Mouse (Mus musculus): Measurements from ENCODE around the gene Sun1. TPM values are rescaled to one million over a fixed set of nuclear protein-coding genes. Genes with fewer than 3 reads are reported as not detected.

Gene Sun1
- polyA plus RNA-seq, 1 experiment from 2014 or later, result 44.1 TPM

DNA sequence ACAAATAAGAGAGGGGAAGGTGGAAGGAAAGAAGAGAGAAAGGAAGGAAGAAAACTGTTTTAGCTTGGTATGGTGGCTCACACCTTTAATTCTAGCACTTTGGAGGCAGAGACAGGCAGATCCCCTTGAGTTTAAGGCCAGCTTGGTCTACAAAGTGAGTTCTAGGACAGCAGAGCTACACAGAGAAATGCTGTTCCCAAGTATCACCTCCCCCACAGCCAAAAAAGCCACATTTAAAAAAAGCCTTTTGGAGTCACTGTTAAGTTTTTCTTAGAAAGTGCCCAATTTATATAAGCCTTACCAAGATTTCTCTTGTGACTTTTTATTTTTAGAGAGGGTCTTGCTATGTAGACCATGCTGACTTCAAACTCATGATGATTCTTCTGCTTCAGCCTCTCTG, 13.9 kb downstream of the Sun1 start:
- H3K36me3 ChIP-seq, result peaks cover 63% of the 10 kb centered on the region
- no peak overlapping the region for H3K27ac ChIP-seq
- DNase-seq (ENCODE audit: low spot score), result no peak
- no peaks in the 10 kb centered on the region for H3K9me3 ChIP-seq
- no peaks in the 10 kb centered on the region for H3K4me1 ChIP-seq (replicated peaks)
- no peaks in the 10 kb centered on the region for H3K27me3 ChIP-seq (ENCODE audit: insufficient read depth, poor library complexity, severe bottlenecking)
- H3K4me3 ChIP-seq, result no peak overlapping the region

DNA sequence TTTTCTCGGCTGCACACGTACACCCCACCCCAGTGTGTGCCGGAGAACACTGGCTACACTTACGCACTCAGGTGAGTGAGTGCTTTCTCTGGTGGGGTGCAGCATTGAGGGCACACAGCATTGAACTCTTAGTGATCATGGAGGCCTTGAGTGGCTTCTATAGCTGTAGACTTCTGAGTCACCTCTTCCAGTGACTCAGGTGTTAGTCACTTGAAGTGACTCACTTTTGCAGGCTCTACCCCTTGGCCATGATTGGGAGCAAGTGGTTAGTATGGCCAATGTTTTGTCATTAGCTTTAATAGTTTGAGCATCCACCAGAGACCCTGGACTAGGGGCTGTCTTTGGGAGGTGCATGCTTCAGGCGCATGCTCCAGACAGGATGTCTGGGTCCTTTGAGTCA, 14.7 kb downstream of the Sun1 start:
- no peak for DNase-seq (ENCODE audit: low spot score)

DNA sequence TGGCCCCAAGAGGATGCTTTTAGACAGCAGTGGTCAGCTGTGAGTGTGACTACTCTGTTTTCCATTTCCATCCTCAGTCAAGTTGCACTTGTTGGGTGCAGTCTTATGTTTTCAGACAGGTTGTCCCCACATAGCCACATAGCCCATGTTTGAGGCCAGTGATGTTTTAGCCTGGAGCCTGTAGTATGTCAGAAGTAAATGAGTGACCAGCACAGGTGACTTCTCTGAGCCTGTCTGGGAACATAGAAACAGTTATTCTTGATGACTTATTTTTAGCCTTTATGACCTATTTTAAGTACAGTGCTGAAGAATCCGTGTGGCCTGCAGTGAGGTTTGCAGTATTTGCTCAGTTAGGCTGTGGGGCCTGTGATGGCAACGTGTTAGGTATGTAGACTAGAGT, 15.7 kb downstream of the Sun1 start:
- H3K27ac ChIP-seq, result no peak overlapping the region
- peaks cover 62% of the 10 kb centered on the region for H3K36me3 ChIP-seq
- no peaks in the 10 kb centered on the region for H3K27me3 ChIP-seq (ENCODE audit: insufficient read depth, poor library complexity, severe bottlenecking)
- DNase-seq (ENCODE audit: low spot score), result no peak
- H3K4me1 ChIP-seq (replicated peaks), result no peaks in the 10 kb centered on the region
- no peaks in the 10 kb centered on the region for H3K9me3 ChIP-seq
- 95% methylated on average over 2 of the region's 2 CpGs for WGBS
- H3K4me3 ChIP-seq, result no peak overlapping the region

More for the DNA sequence above, 14.7 kb downstream of the Sun1 start:
- Histone ChIP-seq H3K27ac (no peak overlapping the region), H3K9me3 (no peaks in the 10 kb centered on the region), H3K36me3 (peaks cover 62% of the 10 kb centered on the region), H3K4me1 (replicated peaks) (no peaks in the 10 kb centered on the region), H3K27me3 (ENCODE audit: insufficient read depth, poor library complexity, severe bottlenecking) (no peaks in the 10 kb centered on the region), H3K4me3 (no peak overlapping the region)
- 96% methylated on average over 5 of the region's 5 CpGs for WGBS

DNA sequence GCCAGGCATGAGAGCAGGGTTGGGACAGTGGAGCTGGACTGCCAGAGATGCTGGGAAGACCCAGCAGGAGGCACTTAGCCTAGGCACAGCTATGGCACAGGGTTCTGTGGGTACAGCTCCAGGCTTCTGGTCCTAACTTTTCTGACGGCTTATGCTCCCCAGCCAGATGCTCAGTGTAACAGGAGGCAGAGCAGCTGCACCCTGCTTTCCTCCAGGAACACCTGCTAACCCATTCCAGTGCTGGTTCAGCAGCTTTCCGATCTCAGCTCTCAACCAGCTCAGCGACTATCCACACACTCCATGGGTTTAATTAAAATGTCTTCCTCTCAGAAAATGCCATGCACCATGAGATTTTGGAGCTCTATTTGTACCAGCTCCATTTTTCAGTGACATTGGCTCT, 16.3 kb downstream of the Sun1 start:
- no peak overlapping the region for H3K4me3 ChIP-seq
- 82% methylated on average over 3 of the region's 3 CpGs for WGBS
- peaks cover 64% of the 10 kb centered on the region for H3K36me3 ChIP-seq
- H3K27ac ChIP-seq, result no peak overlapping the region
- H3K9me3 ChIP-seq, result no peaks in the 10 kb centered on the region
- no peak for DNase-seq (ENCODE audit: low spot score)
- no peaks in the 10 kb centered on the region for H3K4me1 ChIP-seq (replicated peaks)
- no peaks in the 10 kb centered on the region for H3K27me3 ChIP-seq (ENCODE audit: insufficient read depth, poor library complexity, severe bottlenecking)

DNA sequence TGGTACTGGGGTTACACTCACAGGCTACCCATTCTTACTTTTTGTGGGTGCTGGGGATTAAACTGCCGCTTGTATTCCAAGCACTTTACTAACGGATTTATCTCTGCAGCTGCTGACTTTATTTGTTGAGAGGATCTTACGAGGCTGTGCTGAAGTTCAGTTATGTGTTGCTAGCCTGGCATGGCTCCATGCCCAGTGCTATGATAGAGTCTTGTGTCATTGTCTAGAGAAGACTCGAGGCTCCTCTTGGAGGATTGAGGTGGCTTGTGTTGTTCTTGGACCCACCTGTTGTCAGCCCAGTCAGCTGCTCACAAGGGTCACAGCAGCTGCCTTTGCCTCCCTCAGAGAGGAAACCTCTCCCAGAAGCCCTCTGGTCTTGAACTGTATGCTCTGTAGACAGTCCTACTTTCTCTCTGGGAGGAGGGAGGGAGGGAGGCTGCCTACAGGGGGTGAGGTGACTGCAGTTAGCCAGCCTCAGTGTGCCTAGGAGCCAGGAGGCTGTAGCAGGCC, 19.6 kb downstream of the Sun1 start:
- peaks cover 82% of the 10 kb centered on the region for H3K36me3 ChIP-seq
- no peak overlapping the region for H3K4me3 ChIP-seq
- H3K9me3 ChIP-seq, result no peaks in the 10 kb centered on the region
- no peak overlapping the region for H3K27ac ChIP-seq
- no peak for DNase-seq (ENCODE audit: low spot score)
- 90% methylated on average over 4 of the region's 4 CpGs for whole genome bisulfite sequencing
- no peaks in the 10 kb centered on the region for H3K4me1 ChIP-seq (replicated peaks)
- H3K27me3 ChIP-seq (ENCODE audit: insufficient read depth, poor library complexity, severe bottlenecking), result no peaks in the 10 kb centered on the region

DNA sequence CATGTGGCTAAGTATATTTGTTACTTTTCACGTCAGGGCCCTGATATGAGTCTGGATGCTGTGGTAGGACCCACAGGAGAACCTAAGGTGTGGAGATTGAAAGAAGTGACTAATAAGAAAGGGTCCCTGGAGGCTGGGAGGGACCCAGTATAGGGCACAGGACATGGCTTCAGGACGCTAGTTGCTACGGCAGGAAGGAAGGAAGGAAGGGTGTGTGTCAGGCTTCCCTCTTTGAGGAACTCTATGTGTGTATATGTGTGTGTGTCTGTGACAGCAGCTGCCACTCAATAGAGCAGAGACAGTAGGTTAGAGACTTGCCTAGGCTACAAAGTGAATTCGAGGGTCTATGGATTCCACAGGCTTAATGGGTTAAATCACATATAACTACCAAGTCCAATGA, 20.2 kb downstream of the Sun1 start:
- DNase-seq (ENCODE audit: low spot score), result no peak
- H3K4me1 ChIP-seq (replicated peaks), result no peaks in the 10 kb centered on the region
- H3K9me3 ChIP-seq, result no peaks in the 10 kb centered on the region
- no peak overlapping the region for H3K4me3 ChIP-seq
- no peaks in the 10 kb centered on the region for H3K27me3 ChIP-seq (ENCODE audit: insufficient read depth, poor library complexity, severe bottlenecking)
- no peak overlapping the region for H3K27ac ChIP-seq
- 84% methylated on average over 4 of the region's 4 CpGs for WGBS
- H3K36me3 ChIP-seq, result peaks cover 82% of the 10 kb centered on the region

DNA sequence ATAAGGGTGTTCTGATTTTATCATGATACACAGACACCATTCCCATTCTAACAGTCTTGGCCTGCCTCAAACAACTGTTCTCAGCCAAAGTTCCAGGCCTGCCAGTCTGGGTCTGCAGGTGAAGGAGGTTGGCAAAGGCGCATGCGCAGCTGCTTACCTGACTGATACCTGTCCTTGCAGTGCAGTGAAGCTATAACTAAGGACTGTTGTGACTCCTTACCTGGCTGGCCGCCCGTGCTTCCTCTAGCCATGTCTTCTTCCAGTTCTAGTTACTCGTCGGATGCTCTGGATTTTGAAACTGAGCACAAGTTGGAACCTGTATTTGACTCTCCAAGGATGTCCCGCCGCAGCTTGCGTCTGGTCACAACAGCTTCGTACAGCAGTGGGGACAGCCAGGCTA, 22.9 kb downstream of the Sun1 start:
- no peaks in the 10 kb centered on the region for H3K4me1 ChIP-seq (replicated peaks)
- DNase-seq (ENCODE audit: low spot score), result no peak
- H3K9me3 ChIP-seq, result no peaks in the 10 kb centered on the region
- peaks cover 90% of the 10 kb centered on the region for H3K36me3 ChIP-seq
- no peaks in the 10 kb centered on the region for H3K27me3 ChIP-seq (ENCODE audit: insufficient read depth, poor library complexity, severe bottlenecking)
- no peak overlapping the region for H3K4me3 ChIP-seq
- 95% methylated on average over 10 of the region's 10 CpGs for WGBS
- H3K27ac ChIP-seq, result no peak overlapping the region

DNA sequence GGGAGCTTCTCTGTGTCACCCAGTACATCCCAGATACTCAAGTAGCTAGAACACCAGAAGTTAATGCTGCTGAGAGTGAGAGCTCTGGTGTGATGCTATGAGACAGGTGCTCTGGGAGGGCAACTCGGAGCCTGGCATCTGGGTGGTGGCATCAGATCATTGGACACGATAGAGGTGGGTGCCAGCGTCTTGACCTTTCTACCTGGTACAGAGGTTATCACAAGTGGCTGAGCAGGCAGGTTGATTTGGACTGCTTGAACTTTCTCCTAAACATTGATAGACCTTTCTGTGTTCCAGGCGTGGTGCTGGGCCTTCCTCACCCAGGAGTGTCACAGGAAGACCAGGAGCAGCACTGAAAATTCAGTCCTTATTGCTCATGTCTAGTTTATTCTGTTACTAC, 26.8 kb downstream of the Sun1 start:
- Histone ChIP-seq H3K36me3 (peaks cover 100% of the 10 kb centered on the region), H3K9me3 (no peaks in the 10 kb centered on the region), H3K4me1 (replicated peaks) (no peaks in the 10 kb centered on the region), H3K4me3 (no peak overlapping the region), H3K27ac (no peak overlapping the region), H3K27me3 (ENCODE audit: insufficient read depth, poor library complexity, severe bottlenecking) (no peaks in the 10 kb centered on the region)
- DNase-seq (ENCODE audit: low spot score), result no peak
- 91% methylated on average over 4 of the region's 4 CpGs for WGBS

DNA sequence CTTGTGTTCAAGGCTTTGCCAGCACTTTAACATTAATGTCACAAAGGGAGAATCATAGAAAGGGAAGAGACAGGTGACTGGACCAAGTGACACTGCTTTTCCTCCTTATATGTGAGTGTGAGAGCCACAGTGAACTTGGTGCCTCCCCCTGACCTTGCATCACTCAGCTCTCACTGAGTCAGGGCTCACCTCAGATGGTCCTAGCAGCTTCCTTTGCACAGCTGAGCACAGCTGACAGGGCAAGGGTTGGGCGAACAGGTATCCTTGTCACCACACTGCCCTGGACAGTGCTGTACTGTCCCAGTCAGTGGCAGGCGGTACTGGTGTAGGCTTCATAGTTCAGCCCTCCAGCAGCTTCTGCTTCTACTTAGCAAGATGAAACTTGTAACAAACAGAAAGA, 27.2 kb downstream of the Sun1 start:
- no peaks in the 10 kb centered on the region for H3K4me1 ChIP-seq (replicated peaks)
- no peak for DNase-seq (ENCODE audit: low spot score)
- H3K36me3 ChIP-seq, result peaks cover 100% of the 10 kb centered on the region
- 88% methylated on average over 2 of the region's 2 CpGs for WGBS
- no peaks in the 10 kb centered on the region for H3K9me3 ChIP-seq
- H3K27ac ChIP-seq, result no peak overlapping the region
- no peaks in the 10 kb centered on the region for H3K27me3 ChIP-seq (ENCODE audit: insufficient read depth, poor library complexity, severe bottlenecking)
- no peak overlapping the region for H3K4me3 ChIP-seq

DNA sequence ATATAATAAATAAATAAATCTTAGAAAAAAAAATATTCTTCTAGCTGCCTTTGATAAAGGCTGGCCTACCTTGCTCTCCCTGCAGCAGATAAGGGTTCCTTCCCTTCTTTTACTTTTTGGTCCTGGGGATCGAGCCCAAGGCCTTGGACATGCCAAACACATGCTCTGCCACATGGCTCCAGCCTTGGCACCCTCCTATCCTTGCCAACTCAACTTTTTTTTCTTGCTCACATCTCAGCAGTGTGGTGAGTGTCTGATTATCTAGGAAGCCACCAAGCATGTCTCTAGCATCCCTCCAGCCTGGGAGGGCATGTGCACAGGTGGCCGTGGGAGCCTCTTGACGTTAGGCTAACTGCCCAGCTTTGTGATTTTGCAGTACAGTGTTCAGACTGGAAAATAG, 27.9 kb downstream of the Sun1 start:
- peaks cover 100% of the 10 kb centered on the region for H3K36me3 ChIP-seq
- H3K9me3 ChIP-seq, result no peaks in the 10 kb centered on the region
- no peak for DNase-seq (ENCODE audit: low spot score)
- H3K4me3 ChIP-seq, result no peak overlapping the region
- H3K4me1 ChIP-seq (replicated peaks), result no peaks in the 10 kb centered on the region
- H3K27me3 ChIP-seq (ENCODE audit: insufficient read depth, poor library complexity, severe bottlenecking), result no peaks in the 10 kb centered on the region
- H3K27ac ChIP-seq, result no peak overlapping the region
- WGBS, result 96% methylated on average over 3 of the region's 3 CpGs

DNA sequence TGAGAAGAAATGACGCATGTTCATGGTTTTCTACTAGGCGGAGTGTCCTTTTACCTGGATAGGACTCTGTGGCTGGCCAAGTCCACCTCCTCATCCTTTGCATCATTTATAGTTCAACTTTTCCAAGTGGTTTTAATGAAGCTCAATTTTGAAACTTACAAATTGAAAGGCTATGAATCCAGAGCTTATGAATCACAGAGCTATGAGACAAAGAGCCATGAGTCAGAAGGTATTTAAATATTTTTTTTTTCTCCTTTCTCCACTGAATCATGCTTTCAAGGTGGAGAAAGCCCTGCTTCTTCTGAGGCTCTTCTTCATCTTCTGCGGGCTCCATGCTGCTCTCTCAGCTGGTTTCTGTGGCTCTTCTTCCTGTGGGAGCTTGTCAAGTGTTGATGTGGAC, 29.3 kb downstream of the Sun1 start:
- Histone ChIP-seq H3K4me1 (replicated peaks) (no peaks in the 10 kb centered on the region), H3K9me3 (no peaks in the 10 kb centered on the region), H3K27ac (no peak overlapping the region), H3K36me3 (peaks cover 100% of the 10 kb centered on the region), H3K4me3 (no peak overlapping the region), H3K27me3 (ENCODE audit: insufficient read depth, poor library complexity, severe bottlenecking) (no peaks in the 10 kb centered on the region)
- 95% methylated on average over 3 of the region's 3 CpGs for WGBS
- DNase-seq (ENCODE audit: low spot score), result no peak

DNA sequence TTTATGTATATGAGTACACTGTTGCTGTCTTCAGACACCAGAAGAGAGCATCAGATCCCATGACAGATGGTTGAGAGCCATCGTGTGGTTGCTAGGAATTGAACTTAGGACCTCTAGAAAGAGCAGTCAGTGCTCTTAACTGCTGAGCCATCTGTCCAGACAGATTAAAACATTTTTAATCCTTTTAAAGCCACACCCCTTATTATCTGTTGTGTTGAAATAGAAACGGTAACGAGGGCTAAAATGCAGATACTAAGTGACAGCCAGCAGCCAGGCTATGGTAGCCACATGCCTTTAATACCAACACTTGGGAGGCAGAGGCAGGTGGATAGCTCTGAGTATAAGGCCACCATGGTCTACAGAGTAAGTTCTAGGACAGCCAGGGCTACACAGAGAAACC, 31.6 kb downstream of the Sun1 start:
- no peak for DNase-seq (ENCODE audit: low spot score)
- 92% methylated on average over 3 of the region's 3 CpGs for WGBS
- Histone ChIP-seq H3K27ac (no peak overlapping the region), H3K27me3 (ENCODE audit: insufficient read depth, poor library complexity, severe bottlenecking) (no peaks in the 10 kb centered on the region), H3K4me1 (replicated peaks) (no peaks in the 10 kb centered on the region), H3K9me3 (no peaks in the 10 kb centered on the region), H3K36me3 (peaks cover 100% of the 10 kb centered on the region), H3K4me3 (no peak overlapping the region)

DNA sequence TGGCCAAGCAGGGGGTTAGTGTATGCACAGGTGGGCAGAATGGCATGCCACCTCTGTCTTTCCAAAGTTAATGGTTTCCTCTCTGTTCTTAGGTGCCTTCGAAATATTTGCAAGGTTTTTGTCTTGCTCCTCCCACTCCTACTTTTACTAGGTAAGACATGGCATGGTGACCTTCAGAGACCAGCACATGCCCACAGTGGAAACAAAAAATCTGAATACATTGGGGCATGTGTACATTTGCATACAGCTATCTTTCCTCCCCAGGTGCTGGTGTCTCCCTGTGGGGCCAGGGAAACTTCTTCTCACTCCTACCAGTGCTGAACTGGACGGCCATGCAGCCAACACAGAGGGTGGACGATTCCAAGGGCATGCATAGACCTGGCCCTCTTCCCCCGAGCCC, 34.0 kb downstream of the Sun1 start:
- no peak for DNase-seq (ENCODE audit: low spot score)
- no peaks in the 10 kb centered on the region for H3K4me1 ChIP-seq (replicated peaks)
- H3K4me3 ChIP-seq, result no peak overlapping the region
- H3K9me3 ChIP-seq, result no peaks in the 10 kb centered on the region
- peaks cover 100% of the 10 kb centered on the region for H3K36me3 ChIP-seq
- WGBS, result 91% methylated on average over 4 of the region's 4 CpGs
- H3K27me3 ChIP-seq (ENCODE audit: insufficient read depth, poor library complexity, severe bottlenecking), result no peaks in the 10 kb centered on the region
- no peak overlapping the region for H3K27ac ChIP-seq

DNA sequence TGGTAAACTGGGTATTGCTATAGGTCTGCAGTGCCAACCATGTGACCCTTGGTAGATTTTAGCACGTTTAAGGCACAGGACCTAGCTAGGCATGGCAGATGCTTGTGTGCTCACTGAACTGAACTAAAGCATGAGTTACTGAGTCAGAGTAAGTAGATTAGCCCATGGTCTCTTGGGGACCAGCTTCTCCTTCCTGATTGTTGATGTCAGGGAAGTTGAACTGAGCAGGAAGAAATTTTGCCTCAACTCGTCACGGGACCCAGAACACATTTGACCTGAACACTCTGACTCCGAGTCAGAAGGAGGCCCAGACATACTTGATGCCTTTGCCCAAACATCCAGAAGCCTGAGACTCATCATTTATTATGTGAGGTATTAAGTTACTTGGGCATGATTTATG, 37.0 kb downstream of the Sun1 start:
- DNase-seq (ENCODE audit: low spot score), result no peak
- peaks cover 100% of the 10 kb centered on the region for H3K36me3 ChIP-seq
- no peaks in the 10 kb centered on the region for H3K27me3 ChIP-seq (ENCODE audit: insufficient read depth, poor library complexity, severe bottlenecking)
- WGBS, result 86% methylated on average over 4 of the region's 4 CpGs
- H3K4me3 ChIP-seq, result no peak overlapping the region
- H3K9me3 ChIP-seq, result no peaks in the 10 kb centered on the region
- H3K27ac ChIP-seq, result no peak overlapping the region
- no peaks in the 10 kb centered on the region for H3K4me1 ChIP-seq (replicated peaks)

All from hindbrain, embryonic 10.5 days (tissue).